Mouse (Mus musculus) hindbrain, embryonic 10.5 days (tissue): Measurements from ENCODE around the gene Ppp1r14b. TPM values are rescaled to one million over a fixed set of nuclear protein-coding genes. Genes with fewer than 3 reads are reported as not detected.

Experiments
- DNase-seq: peaks from one replicate; pipeline ENCODE4 v3.0.0-alpha.2; 2017; ENCODE audit warnings: low spot score
- H3K27ac ChIP-seq: fragments of 300-500 bp; sonication (generic); 2 replicates; pipeline ENCODE4 v1.5.1; 2016; ENCODE audit warnings: mild to moderate bottlenecking, moderate library complexity
- H3K27me3 ChIP-seq: fragments of 300-500 bp; sonication (generic); 2 replicates; pipeline ENCODE4 v1.6.1; 2016; ENCODE audit warnings: mild to moderate bottlenecking; ENCODE audit not compliant: poor library complexity, insufficient read depth, severe bottlenecking
- H3K36me3 ChIP-seq: fragments of 300-500 bp; sonication (generic); 2 replicates; pipeline ENCODE4 v1.6.1; 2016; ENCODE audit warnings: mild to moderate bottlenecking, moderate library complexity
- H3K4me1 ChIP-seq: fragments of 300-500 bp; sonication (generic); replicated peaks from 2 replicates; pipeline ENCODE4 v1.6.1; 2016; ENCODE audit warnings: mild to moderate bottlenecking
- H3K4me3 ChIP-seq: fragments of 300-500 bp; sonication (generic); 2 replicates; pipeline ENCODE4 v1.5.1; 2016; ENCODE audit warnings: mild to moderate bottlenecking, moderate library complexity
- H3K9me3 ChIP-seq: fragments of 300-500 bp; sonication (generic); 2 replicates; pipeline ENCODE4 v1.6.1; 2016; ENCODE audit warnings: mild to moderate bottlenecking, moderate library complexity
- WGBS: fragments of 180-500 bp; shearing (Covaris S2); methylation state at CpG from one replicate; pipeline ENCODE4 v1.1.7; 2016; 5-methylcytosine and 5-hydroxymethylcytosine counted together
- polyA plus RNA-seq: library from polyadenylated mRNA; unstranded; fragments of >200 nt; fragmentation: Nextera tagmentation; extraction: Ambion mirVana; gene quantifications from 2 replicates; pipeline ENCODE4 v1.2.1, GENCODE M21; 2016

Gene Ppp1r14b
- polyA plus RNA-seq, 1 experiment from 2014 or later, result 186 TPM

- no peak overlapping the region for H3K27ac ChIP-seq
- DNase-seq, result no peak
- H3K27me3 ChIP-seq, result peaks cover 57% of the 10 kb centered on the region
- no peak overlapping the region for H3K4me3 ChIP-seq
- WGBS, result 81% methylated on average over 13 of the region's 13 CpGs
- H3K4me1 ChIP-seq, result peaks cover 83% of the 10 kb centered on the region
- H3K36me3 ChIP-seq, result peaks cover 12% of the 10 kb centered on the region
- no peaks in the 10 kb centered on the region for H3K9me3 ChIP-seq
Observed at GRCm38 (mm10) chr19:6972247-6972917, 2.4 kb upstream of the Ppp1r14b start.

DNA sequence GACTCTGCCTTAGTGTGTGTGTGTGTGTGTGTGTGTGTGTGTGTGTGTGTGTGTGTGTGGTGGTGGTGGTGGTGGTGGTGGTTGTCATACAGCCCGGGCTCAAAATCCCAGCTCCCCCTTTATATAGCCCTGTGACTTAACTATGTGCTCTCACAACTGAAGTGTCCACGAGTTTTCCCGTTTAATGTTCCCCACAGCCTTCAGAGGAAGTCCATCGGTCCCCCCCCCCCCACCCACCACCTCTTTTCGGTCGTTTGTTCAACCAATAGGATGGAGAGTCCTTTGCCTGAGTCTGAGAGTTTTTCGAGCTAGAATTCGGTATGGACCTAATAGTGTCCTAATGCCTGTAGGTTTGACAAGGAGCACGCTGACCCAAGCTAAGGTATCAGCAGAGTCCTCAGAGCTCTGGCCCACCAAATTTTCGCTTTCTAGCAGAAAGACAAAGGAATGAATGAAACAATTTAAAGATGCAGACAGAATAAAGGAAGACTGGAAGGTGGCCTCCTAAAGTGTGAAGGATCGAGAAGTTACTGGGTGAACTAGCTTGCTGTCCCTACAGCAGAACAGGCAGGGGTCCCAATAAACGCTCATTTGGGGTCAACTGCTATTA, 1.1 kb upstream of the Ppp1r14b start:
- Histone ChIP-seq H3K9me3 (no peaks in the 10 kb centered on the region), H3K27ac (peak overlapping the region; percentile 95), H3K36me3 (peaks cover 25% of the 10 kb centered on the region), H3K27me3 (peaks cover 44% of the 10 kb centered on the region), H3K4me1 (peaks cover 84% of the 10 kb centered on the region), H3K4me3 (peak overlapping the region; percentile 91)
- DNase-seq, result no peak
- 40% methylated on average over 12 of the region's 12 CpGs for WGBS

DNA sequence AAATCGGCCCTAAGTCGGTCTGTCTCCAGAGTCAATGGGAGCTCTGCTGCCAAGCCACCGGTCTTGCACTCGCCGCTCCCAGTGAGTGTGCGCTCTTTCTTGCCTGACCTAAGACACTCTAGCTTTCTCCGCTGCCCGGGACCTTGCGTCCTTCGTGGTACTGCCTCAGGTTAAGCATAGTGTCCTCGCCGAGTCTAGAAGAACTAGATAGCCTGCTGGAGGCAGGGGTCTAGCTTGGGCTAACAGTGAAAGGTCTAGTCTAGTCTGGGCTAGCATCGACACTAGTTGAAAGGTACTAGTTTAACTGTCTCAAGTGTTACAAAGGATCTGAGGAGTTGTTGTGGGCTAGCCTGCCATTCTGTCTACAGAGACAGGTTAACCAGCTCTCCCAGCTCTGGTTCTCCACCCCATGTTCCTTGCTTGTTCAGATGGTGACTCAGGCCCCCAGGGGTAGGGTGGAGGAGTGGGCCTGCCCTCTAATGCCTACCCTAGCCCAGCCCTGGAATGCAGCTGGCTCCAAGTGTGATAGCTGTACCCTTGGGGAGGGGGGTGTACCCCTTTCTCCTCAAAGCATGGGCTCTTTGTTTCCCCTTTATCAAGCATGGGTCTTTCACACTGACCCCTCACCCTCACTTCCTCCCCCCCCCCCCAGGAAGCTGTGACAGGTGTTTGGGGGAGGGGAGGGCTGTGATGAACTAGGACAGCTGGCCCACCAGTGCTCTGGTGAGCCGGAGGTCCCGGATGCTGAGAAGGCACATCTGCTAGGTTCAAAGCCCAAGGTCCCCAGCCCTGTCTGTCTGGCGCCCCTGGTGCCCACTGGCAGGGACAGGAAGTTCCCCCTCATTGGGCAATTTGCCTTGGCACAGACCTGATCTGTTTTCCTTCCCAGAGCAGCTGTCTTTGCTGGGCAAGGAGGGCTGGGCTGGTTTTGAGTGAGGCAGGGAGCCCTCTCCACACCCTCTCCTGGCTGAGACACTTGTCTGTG, 1.1 kb downstream of the Ppp1r14b start, which contains the start of gene Plcb3:
Gene Plcb3 (minus strand): TSS at position 934 of the 985 bp plus-strand sequence.
- under 1% methylated on average over 16 of the region's 16 CpGs for WGBS
- H3K4me1 ChIP-seq, result peaks cover 81% of the 10 kb centered on the region
- H3K4me3 ChIP-seq, result peak within 1 kb of the TSS; percentile 91

DNA sequence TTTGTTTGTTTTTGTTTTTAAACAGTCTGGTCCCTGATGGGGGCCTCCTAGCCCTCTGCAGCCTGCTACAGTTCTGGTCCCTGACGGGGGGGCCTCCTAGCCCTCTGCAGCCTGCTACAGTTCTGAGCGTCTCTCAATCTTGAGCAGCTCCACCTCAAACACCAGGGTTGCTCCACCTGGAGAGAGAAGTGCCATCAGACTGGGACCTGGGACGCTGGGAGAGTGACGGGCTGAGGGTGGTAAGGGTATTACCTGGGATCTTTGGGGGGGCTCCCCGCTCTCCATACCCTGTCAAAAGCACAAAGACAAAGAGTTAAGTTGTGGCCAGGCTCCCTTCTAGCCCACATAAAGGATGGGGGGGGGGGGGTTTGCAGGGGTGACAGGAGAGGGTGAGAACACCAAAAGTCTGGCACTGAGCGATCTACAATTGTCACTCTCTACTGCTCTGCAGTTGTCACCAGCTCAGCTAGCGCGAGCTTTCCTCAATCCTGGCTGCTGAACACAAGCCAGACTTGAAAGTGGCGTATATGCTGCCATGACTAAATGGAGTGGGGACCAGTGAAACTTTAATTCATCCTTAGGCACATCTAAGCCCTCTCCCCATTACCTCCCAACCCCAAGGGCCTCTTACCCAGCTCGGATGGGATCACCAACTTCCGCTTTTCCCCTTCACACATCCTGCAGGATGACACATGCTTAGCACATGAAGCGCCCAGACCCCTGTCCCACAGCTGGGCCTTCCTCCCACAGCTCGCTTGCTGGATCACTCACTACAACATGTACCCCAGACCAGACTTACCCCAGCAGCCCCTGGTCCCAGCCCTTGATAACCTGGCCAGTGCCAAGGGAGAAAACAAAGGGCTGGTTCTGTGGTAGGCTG, 3.2 kb downstream of the Ppp1r14b start:
- Histone ChIP-seq H3K27ac (peak overlapping the region; percentile 98), H3K36me3 (peaks cover 37% of the 10 kb centered on the region), H3K4me1 (peaks cover 70% of the 10 kb centered on the region), H3K4me3 (peak overlapping the region; percentile 73), H3K9me3 (no peaks in the 10 kb centered on the region), H3K27me3 (peaks cover 3% of the 10 kb centered on the region; the same call in 1 of the 2 replicates)
- DNase-seq, result no peak
- 86% methylated on average over 13 of the region's 13 CpGs for WGBS

More for the DNA sequence above, 1.1 kb downstream of the Ppp1r14b start, which contains the start of gene Plcb3:
- DNase-seq, result peak; percentile 82
- H3K9me3 ChIP-seq, result no peaks in the 10 kb centered on the region
- peaks cover 23% of the 10 kb centered on the region for H3K27me3 ChIP-seq
- H3K36me3 ChIP-seq, result peaks cover 27% of the 10 kb centered on the region
- H3K27ac ChIP-seq, result peak within 1 kb of the TSS; percentile 98

DNA sequence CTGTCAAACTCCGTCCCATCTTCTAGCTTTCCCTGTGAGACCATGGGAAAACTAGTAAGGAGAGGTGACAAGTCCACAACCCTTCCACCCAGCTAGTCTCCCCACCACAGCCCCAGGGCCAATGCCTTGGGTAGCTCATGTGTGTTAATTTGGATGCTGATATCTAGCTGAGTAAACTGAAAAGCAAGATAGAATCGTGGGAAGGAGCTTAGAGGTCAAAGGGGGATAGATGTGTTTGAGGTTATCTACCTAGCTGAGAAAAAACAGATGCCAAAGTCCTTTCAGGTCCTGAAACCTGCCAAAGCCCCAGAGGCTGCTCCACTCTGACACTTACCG, 3.8 kb downstream of the Ppp1r14b start:
- no peaks in the 10 kb centered on the region; the same call in 1 of the 2 replicates for H3K27me3 ChIP-seq
- DNase-seq, result no peak
- 57% methylated on average over 3 of the region's 3 CpGs for WGBS
- H3K4me3 ChIP-seq, result peak overlapping the region; percentile 73
- H3K36me3 ChIP-seq, result peaks cover 43% of the 10 kb centered on the region
- H3K9me3 ChIP-seq, result no peaks in the 10 kb centered on the region
- H3K27ac ChIP-seq, result peak overlapping the region; percentile 98
- peaks cover 69% of the 10 kb centered on the region for H3K4me1 ChIP-seq

DNA sequence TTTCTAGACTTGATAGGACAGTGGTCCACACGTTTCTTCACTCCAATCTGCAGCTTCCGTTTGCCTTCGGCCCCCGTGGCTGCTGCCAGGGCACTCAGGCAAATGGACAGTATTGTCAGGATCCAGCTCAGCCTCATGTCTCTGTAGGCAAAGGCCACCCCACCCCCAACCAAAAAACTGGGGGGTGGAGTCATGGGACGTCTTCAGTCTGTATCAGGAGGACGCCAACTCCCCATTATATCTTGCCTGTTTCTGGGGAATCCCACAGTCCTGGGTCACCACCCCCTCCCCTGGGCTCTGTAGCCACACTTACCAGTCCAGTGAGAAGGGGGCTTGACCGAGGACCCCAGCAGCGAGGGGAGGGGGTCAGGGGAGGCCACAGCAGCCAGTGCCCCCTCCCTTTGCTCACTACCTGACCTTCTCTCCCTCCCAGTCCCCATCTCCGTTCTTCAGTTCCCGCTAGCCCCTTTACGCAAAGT, 4.3 kb downstream of the Ppp1r14b start:
- peaks cover 47% of the 10 kb centered on the region for H3K36me3 ChIP-seq
- DNase-seq, result peak; percentile 43
- WGBS, result 13% methylated on average over 11 of the region's 11 CpGs
- H3K4me3 ChIP-seq, result peak overlapping the region; percentile 73
- no peaks in the 10 kb centered on the region for H3K27me3 ChIP-seq
- peaks cover 69% of the 10 kb centered on the region for H3K4me1 ChIP-seq
- no peaks in the 10 kb centered on the region for H3K9me3 ChIP-seq
- peak overlapping the region; percentile 98 for H3K27ac ChIP-seq

DNA sequence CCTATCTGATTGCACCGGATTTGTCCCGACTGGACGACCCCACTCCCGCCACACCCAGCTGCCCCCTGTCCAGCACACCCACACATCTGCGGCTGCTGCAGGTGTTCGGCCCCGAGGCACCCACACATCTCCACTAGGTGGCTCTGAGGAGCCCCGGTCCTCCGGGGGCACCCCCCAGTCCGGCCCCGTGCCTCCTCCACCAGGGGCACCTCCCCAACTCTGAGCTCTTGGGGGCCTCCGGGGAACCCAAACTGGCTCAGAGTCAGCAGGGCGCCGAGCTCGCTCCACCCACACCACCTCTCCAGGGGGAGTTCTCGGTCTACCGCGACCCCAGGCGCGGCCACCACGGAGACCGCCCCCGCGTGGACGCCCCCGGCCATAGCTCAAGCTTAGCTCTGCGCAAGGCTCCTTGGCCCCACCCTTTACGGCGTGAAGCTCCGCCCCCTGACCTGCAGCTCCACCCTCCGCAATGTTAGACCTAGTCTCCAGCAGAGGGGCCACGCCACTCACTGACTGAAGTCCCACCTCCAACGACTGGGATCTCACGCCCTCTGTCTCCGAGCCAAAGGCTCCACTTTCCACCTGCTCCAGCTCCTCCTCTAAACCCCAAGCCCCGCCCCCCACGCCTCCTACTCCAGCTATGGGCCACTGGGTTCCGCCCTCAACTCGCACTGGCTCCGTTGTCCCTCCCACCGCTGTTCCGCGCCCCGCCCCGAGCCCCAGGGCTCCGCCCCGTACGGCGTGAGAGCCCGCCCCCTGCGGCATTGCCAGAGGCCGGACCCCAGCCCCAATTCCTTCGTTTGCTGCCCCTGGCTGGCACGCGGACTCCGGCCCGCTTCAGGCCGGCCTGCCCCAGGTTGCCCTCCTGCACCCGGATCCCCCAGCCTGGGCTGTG, 5.0 kb downstream of the Ppp1r14b start:
- peaks cover 52% of the 10 kb centered on the region for H3K36me3 ChIP-seq
- DNase-seq, result peak; percentile 100
- WGBS, result under 1% methylated on average over 59 of the region's 59 CpGs
- peaks cover 69% of the 10 kb centered on the region for H3K4me1 ChIP-seq
- peak overlapping the region; percentile 73 for H3K4me3 ChIP-seq
- no peaks in the 10 kb centered on the region for H3K27me3 ChIP-seq
- H3K27ac ChIP-seq, result peak overlapping the region; percentile 98
- H3K9me3 ChIP-seq, result no peaks in the 10 kb centered on the region

- Histone ChIP-seq H3K27ac (peak within 1 kb of the TSS; percentile 98), H3K9me3 (no peaks in the 10 kb centered on the region), H3K36me3 (peaks cover 60% of the 10 kb centered on the region), H3K4me3 (peak within 1 kb of the TSS; percentile 73), H3K27me3 (no peaks in the 10 kb centered on the region), H3K4me1 (peaks cover 71% of the 10 kb centered on the region)
- WGBS, result 2% methylated on average over 38 of the region's 38 CpGs
- DNase-seq, result peak; percentile 99
Observed at GRCm38 (mm10) chr19:6980381-6981093, 5.8 kb downstream of the Ppp1r14b start, which contains the start of gene Fkbp2. Fkbp2 (minus strand) TSS chr19:6980501.

- Histone ChIP-seq H3K4me1 (peaks cover 70% of the 10 kb centered on the region), H3K9me3 (no peaks in the 10 kb centered on the region), H3K27me3 (no peaks in the 10 kb centered on the region), H3K36me3 (peaks cover 64% of the 10 kb centered on the region), H3K27ac (no peak overlapping the region), H3K4me3 (peak overlapping the region; percentile 73; the same call in 1 of the 2 replicates)
- 91% methylated on average over 4 of the region's 4 CpGs for WGBS
- no peak for DNase-seq
Observed at GRCm38 (mm10) chr19:6981465-6981864, 6.7 kb downstream of the Ppp1r14b start.

GRCm38 (mm10) chr19:6983621-6984020, 8.9 kb downstream of the Ppp1r14b start:
- Histone ChIP-seq H3K4me3 (no peak overlapping the region), H3K4me1 (peaks cover 69% of the 10 kb centered on the region), H3K27me3 (no peaks in the 10 kb centered on the region), H3K27ac (no peak overlapping the region), H3K9me3 (no peaks in the 10 kb centered on the region), H3K36me3 (peaks cover 42% of the 10 kb centered on the region)
- WGBS, result 52% methylated on average over 5 of the region's 5 CpGs
- DNase-seq, result no peak
